In genomic region chr9:30936674-30937438, GRCm38 (mm10) we compare ENCODE assay signal across 8 mouse cellular contexts. TPM values are rescaled to one million over a fixed set of nuclear protein-coding genes. Genes with fewer than 3 reads are reported as not detected.
DNase-seq lines count a peak whose midpoint lies in the region; ATAC-seq and TF ChIP-seq lines count a peak whose summit lies in the region.

No protein-coding gene starts in this region.

- DNase-seq in left cerebral cortex, adult 2 months (ENCODE audit: extremely low spot score in 1 of 2, low spot score in 2 of 2), result peak; percentile 42 to 62
- no peak for DNase-seq in left cerebral cortex, adult 11 months (ENCODE audit: low spot score)
- DNase-seq in adrenal gland, adult 18-20 months (ENCODE audit: low spot score in 2 of 2), result peak; percentile 57 to 60
- peak; percentile 59 for DNase-seq in forebrain, embryonic 10.5 days (ENCODE audit: extremely low spot score, low spot score)
- peak; percentile 89 for DNase-seq in hindbrain, embryonic 14.5 days (ENCODE audit: low spot score)
- DNase-seq in urinary bladder, adult 18-20 months (ENCODE audit: low spot score in 2 of 2), result no peak

- peaks cover 24% of the 10 kb centered on the region for H3K27me3 ChIP-seq in forebrain, embryonic 10.5 days (ENCODE audit: poor library complexity, severe bottlenecking)
- H3K27me3 ChIP-seq in hindbrain, embryonic 14.5 days (ENCODE audit: control insufficient read depth, insufficient read depth, low read length), result peaks cover 15% of the 10 kb centered on the region
- H3K27me3 ChIP-seq in limb, embryonic 12.5 days, result peaks cover 29% of the 10 kb centered on the region
- H3K27me3 ChIP-seq in neural tube, embryonic 14.5 days (ENCODE audit: control insufficient read depth, insufficient read depth, low read length), result peaks cover 7% of the 10 kb centered on the region

- no peak overlapping the region for H3K9ac ChIP-seq in hindbrain, embryonic 14.5 days
- H3K9ac ChIP-seq in limb, embryonic 12.5 days (replicated peaks), result no peak overlapping the region
- H3K9ac ChIP-seq in neural tube, embryonic 14.5 days (replicated peaks; ENCODE audit: low read depth, low read length), result no peak overlapping the region

- 41% methylated on average over 9 of the region's 9 CpGs for WGBS in forebrain, embryonic 10.5 days
- 35% methylated on average over 9 of the region's 9 CpGs for WGBS in hindbrain, embryonic 14.5 days
- 33% methylated on average over 9 of the region's 9 CpGs for WGBS in limb, embryonic 12.5 days
- WGBS in neural tube, embryonic 14.5 days, result 32% methylated on average over 9 of the region's 9 CpGs

- no peak overlapping the region for H3K4me3 ChIP-seq in left cerebral cortex, adult 2 months
- no peak overlapping the region for H3K4me3 ChIP-seq in forebrain, embryonic 10.5 days
- no peak overlapping the region for H3K4me3 ChIP-seq in hindbrain, embryonic 14.5 days (replicated peaks; ENCODE audit: low read length)
- H3K4me3 ChIP-seq in limb, embryonic 12.5 days (replicated peaks), result no peak overlapping the region
- no peak overlapping the region for H3K4me3 ChIP-seq in neural tube, embryonic 14.5 days (ENCODE audit: low read depth, low read length)

- intact Hi-C loops in left cerebral cortex, adult 2 months (cut with DNase I), result loop anchor here (1.0 to 5.0 kb wide), 3 partner anchors 375 to 457 kb away; no protein-coding TSS in a partner anchor

- peak; percentile 53 for TF ChIP-seq CTCF in left cerebral cortex, adult 2 months (IDR thresholded peaks at IDR 0.05)

- H3K4me2 ChIP-seq in hindbrain, embryonic 14.5 days (replicated peaks), result peak overlapping the region; percentile 24; the same call in 1 of the 2 replicates
- 0 out of 2 replicates have a peak overlapping the region, but pooled peaks have one; percentile 2 for H3K4me2 ChIP-seq in limb, embryonic 12.5 days
- peak overlapping the region; percentile 4; the same call in 1 of the 2 replicates for H3K4me2 ChIP-seq in neural tube, embryonic 14.5 days (ENCODE audit: low read depth, low read length)

- H3K9me3 ChIP-seq in forebrain, embryonic 10.5 days, result no peaks in the 10 kb centered on the region
- no peaks in the 10 kb centered on the region for H3K9me3 ChIP-seq in hindbrain, embryonic 14.5 days (ENCODE audit: control insufficient read depth, low read length)
- H3K9me3 ChIP-seq in limb, embryonic 12.5 days, result peaks cover 3% of the 10 kb centered on the region; the same call in 1 of the 2 replicates
- no peaks in the 10 kb centered on the region for H3K9me3 ChIP-seq in neural tube, embryonic 14.5 days (ENCODE audit: control insufficient read depth, low read length)

- no peak overlapping the region for H3K27ac ChIP-seq in left cerebral cortex, adult 2 months
- no peak overlapping the region for H3K27ac ChIP-seq in forebrain, embryonic 10.5 days
- H3K27ac ChIP-seq in hindbrain, embryonic 14.5 days, result no peak overlapping the region
- H3K27ac ChIP-seq in limb, embryonic 12.5 days, result no peak overlapping the region
- H3K27ac ChIP-seq in neural tube, embryonic 14.5 days (ENCODE audit: low read depth, low read length), result no peak overlapping the region

- no peaks in the 10 kb centered on the region for H3K4me1 ChIP-seq in forebrain, embryonic 10.5 days
- no peaks in the 10 kb centered on the region for H3K4me1 ChIP-seq in hindbrain, embryonic 14.5 days (replicated peaks; ENCODE audit: control insufficient read depth, insufficient read depth, low read length)
- no peaks in the 10 kb centered on the region for H3K4me1 ChIP-seq in limb, embryonic 12.5 days (replicated peaks)
- H3K4me1 ChIP-seq in neural tube, embryonic 14.5 days (ENCODE audit: control insufficient read depth, insufficient read depth, low read length), result no peaks in the 10 kb centered on the region

- ATAC-seq in hindbrain, embryonic 14.5 days (ENCODE audit: low FRiP score), result peak; percentile 82; the same call in 1 of the 2 replicates
- 0 out of 2 replicates have a peak, but pooled peaks have one; percentile 31 for ATAC-seq in limb, embryonic 12.5 days (ENCODE audit: insufficient number of reproducible peaks, insufficient read depth, low FRiP score, low TSS enrichment, low read depth)
- peak; percentile 82 for ATAC-seq in neural tube, embryonic 14.5 days (ENCODE audit: low read depth)

- no peaks in the 10 kb centered on the region for H3K36me3 ChIP-seq in forebrain, embryonic 10.5 days (replicated peaks)
- no peaks in the 10 kb centered on the region for H3K36me3 ChIP-seq in hindbrain, embryonic 14.5 days (replicated peaks; ENCODE audit: control insufficient read depth, insufficient read depth)
- H3K36me3 ChIP-seq in limb, embryonic 12.5 days, result no peaks in the 10 kb centered on the region
- H3K36me3 ChIP-seq in neural tube, embryonic 14.5 days (ENCODE audit: control insufficient read depth, insufficient read depth, low read length), result no peaks in the 10 kb centered on the region

RNA-seq across cellular contexts. Expression of gene Adamts8, which starts 5.5 kb away (rescaled TPM):
- total RNA-seq in left cerebral cortex, adult 2 months (2021), result 1 to 10 TPM; 4.5 to 4.8 TPM
- total RNA-seq in adrenal gland, adult 18-20 months (2021), result under 1 TPM; 0.16 to 0.23 TPM
- polyA plus RNA-seq in forebrain, embryonic 10.5 days (2016; fragmentation: Nextera tagmentation; extraction: Ambion mirVana), result 0.42 and 0.76 TPM in 2 replicates
- polyA plus RNA-seq in hindbrain, embryonic 14.5 days (2014; fragmentation: Nextera tagmentation; extraction: Ambion mirVana), result 2.0 and 3.0 TPM in 2 replicates
- 1.5 and 1.7 TPM in 2 replicates for polyA plus RNA-seq in limb, embryonic 12.5 days (2016; fragmentation: Nextera tagmentation; extraction: Ambion mirVana)
- 1.2 and 1.9 TPM in 2 replicates for polyA plus RNA-seq in neural tube, embryonic 14.5 days (2014; fragmentation: Nextera tagmentation; extraction: Ambion mirVana)

RNA-seq across cellular contexts. Expression of gene Adamts15, which starts 14.6 kb away (rescaled TPM):
- 1 to 10 TPM; 5.2 to 6.0 TPM for total RNA-seq in left cerebral cortex, adult 2 months (2021)
- 1 to 10 TPM; 4.0 to 5.8 TPM for total RNA-seq in adrenal gland, adult 18-20 months (2021)
- 8.2 and 8.6 TPM in 2 replicates for polyA plus RNA-seq in forebrain, embryonic 10.5 days (2016; fragmentation: Nextera tagmentation; extraction: Ambion mirVana)
- 4.6 and 4.8 TPM in 2 replicates for polyA plus RNA-seq in hindbrain, embryonic 14.5 days (2014; fragmentation: Nextera tagmentation; extraction: Ambion mirVana)
- polyA plus RNA-seq in limb, embryonic 12.5 days (2016; fragmentation: Nextera tagmentation; extraction: Ambion mirVana), result 16.6 and 21.9 TPM in 2 replicates
- polyA plus RNA-seq in neural tube, embryonic 14.5 days (2014; fragmentation: Nextera tagmentation; extraction: Ambion mirVana), result 2.6 and 7.2 TPM in 2 replicates

Comparison
In these comparisons a context has a peak if more than half of its experiments do, and no peak if none do; other contexts are left out.
1. DNase-seq: peak in left cerebral cortex, adult 2 months (2 of 2), adrenal gland, adult 18-20 months (2 of 2), forebrain, embryonic 10.5 days (single experiment) and hindbrain, embryonic 14.5 days (single experiment); none in left cerebral cortex, adult 11 months (single experiment) and urinary bladder, adult 18-20 months (0 of 2).
2. ATAC-seq: peak in every context shown above with its lines; median percentile 82 in hindbrain, embryonic 14.5 days; 82 in neural tube, embryonic 14.5 days; 31 in limb, embryonic 12.5 days.
3. Peak in every context shown above with its lines, with median percentiles within 50 percentile points of each other: H3K4me2 ChIP-seq.